Mouse (Mus musculus): ENCODE measurements at regions not wholly inside any gene's neighbourhood (a gene's known extent, or its start where the extent isn't known, plus 50 kb on each side); places are given as distances from the start of the nearest gene placed in this dataset.

DNA sequence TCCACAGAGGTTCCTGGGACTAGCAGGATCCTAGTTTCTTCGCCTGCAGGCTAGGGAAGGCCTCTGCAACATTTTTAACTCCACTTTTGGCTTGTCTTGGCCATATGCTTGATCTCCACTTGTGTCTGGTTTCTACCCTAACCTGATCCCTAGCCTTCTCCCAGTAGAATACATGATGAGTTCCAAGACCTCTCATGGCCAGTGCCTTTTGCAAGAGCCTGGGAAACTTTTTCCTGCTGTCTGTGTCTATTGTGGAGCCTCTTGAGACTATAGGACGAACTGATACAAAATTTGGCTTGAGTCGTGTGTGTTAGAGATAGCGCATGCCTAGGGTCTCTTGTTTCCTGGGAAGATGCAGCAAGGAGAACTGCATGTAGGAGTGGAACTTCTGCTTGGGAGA is 119.3 kb downstream of the Cartpt start:
- no peak for DNase-seq (ENCODE audit: low read depth, low spot score)

GRCm38 (mm10) chr13:99780751-99781460 is 120.0 kb downstream of the Cartpt start:
- no peak for DNase-seq (ENCODE audit: low read depth, low spot score)

GRCm38 (mm10) chr13:99778747-99779146 is 122.1 kb downstream of the Cartpt start:
- no peak for DNase-seq (ENCODE audit: low read depth, low spot score)

DNA sequence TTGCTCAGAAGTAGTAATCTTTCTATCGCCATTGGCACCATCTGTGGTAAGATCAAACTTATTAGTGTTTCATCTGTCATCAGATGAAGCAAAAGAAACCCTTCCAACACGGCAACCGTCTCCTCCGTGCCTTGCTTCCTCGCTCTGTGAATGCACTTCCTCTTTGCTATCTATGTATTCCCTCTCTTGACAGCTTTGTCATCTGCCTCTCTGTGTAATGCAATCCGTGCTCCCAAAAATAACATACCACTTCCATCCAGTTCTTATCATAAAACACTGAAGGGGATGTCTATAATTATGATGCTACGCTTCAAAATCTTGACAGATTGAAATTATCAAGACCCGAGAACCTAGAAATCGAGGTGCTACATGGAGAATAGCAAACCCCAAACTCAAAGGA is 123.2 kb downstream of the Cartpt start:
- no peak for DNase-seq (ENCODE audit: low read depth, low spot score)

- no peak for DNase-seq (ENCODE audit: low read depth, low spot score)
These were observed 134.9 kb downstream of the Cartpt start for GRCm38 (mm10) chr13:99765965-99766364.

DNA sequence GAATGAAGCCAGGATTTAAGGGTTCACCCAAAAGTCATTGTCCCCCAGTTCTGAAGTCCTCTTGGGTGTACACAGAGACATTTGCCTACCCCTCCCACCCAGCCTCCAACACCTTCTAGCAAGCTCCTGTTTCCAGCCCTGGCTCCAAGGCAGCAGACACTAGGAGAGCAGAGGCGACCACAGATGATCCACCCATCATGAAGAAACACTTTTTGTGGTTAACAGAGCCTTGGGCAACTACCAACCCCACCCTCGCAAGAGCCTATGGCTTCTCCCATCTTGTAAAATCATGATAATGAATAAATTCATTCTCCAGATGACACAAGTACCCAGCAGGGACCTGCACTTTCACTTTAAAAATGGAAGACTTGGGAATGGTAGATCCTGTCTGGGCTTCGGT is 136.1 kb downstream of the Cartpt start:
- DNase-seq (ENCODE audit: low read depth, low spot score), result no peak

GRCm38 (mm10) chr13:99764097-99764714 is 136.7 kb downstream of the Cartpt start:
- DNase-seq (ENCODE audit: low read depth, low spot score), result no peak

- no peak for DNase-seq (ENCODE audit: low read depth, low spot score)
These were observed 139.0 kb downstream of the Cartpt start for GRCm38 (mm10) chr13:99761843-99762242.

DNA sequence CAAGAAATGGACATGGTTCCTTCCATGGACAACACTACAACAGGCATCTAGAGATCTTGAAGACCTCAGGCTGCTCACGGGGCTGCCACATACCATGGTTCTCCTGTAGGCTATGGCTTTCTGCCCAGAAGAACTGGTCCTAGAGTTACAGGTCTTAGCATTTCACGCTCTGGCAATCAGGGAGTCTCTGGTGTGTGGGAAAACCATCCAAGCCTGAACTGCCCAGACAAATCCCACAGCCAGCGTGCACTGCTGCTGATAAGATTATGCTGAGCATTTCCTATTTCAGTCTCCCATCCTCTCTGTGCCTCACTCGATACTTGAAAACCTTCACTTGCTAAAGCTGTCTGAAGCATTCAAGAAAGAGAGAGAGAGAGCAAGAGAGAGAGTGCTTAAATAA is 139.5 kb downstream of the Cartpt start:
- DNase-seq (ENCODE audit: low read depth, low spot score), result no peak

GRCm38 (mm10) chr13:99760646-99761045 is 140.2 kb downstream of the Cartpt start:
- DNase-seq (ENCODE audit: low read depth, low spot score), result no peak

DNA sequence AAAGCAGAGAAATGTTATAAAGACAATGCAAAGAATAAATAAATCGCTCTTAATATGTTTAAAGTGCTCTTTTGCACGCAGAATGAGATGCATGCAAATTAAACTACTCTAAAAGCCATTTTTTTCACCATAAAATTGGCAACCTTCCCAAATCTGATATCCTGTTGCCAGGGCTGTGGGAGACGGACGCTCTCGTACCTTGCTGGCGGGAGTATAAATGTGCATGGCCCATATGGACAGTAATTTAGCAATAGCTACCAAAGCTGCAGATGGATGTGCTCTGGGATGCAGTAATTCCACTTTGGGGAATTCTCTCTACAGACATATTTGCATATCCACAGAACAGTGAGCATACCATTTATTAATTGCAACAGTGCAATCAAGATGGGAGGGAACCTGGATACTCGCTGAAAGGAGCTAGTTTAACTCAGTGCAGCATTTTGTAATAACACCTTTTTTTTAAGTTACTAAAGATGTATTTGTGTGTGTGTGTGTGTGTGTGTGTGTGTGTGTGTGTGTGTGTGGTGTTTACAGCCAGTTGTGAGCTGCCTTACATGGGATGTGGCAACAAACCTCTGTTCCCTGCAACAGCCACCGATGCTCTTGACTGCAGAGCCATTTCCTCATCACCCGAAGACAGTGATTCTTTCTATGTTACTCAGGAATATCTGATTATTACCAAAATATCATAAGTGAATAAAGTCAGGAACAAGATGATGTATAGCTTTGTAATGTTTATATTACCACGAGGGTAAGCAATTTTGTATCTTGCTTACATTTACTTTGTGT is 141.4 kb downstream of the Cartpt start:
- DNase-seq (ENCODE audit: low read depth, low spot score), result no peak

GRCm38 (mm10) chr13:99754701-99755100 is 146.2 kb downstream of the Cartpt start:
- no peak for DNase-seq (ENCODE audit: low read depth, low spot score)

DNA sequence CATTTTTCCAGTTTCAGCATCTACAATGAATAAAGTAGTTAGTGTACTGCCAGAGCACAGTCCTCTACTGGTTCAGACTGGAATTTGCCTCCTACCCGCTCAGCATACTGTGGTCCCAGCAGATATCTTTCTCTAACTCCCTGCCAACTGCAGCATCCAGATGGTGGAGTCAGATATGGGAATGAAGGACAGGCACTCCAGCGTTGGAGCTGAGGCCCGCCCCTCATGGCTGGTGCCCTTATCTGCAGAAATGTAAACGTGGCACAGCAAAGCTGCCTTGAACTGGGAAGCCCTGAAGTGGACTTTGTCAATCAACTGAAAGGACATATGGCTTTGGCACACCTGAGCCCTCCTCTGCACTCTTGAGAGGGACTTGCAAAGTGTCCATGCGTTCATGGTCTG is 146.6 kb downstream of the Cartpt start:
- DNase-seq (ENCODE audit: low read depth, low spot score), result no peak

GRCm38 (mm10) chr13:99753526-99753925 is 147.4 kb downstream of the Cartpt start:
- DNase-seq (ENCODE audit: low read depth, low spot score), result no peak

DNA sequence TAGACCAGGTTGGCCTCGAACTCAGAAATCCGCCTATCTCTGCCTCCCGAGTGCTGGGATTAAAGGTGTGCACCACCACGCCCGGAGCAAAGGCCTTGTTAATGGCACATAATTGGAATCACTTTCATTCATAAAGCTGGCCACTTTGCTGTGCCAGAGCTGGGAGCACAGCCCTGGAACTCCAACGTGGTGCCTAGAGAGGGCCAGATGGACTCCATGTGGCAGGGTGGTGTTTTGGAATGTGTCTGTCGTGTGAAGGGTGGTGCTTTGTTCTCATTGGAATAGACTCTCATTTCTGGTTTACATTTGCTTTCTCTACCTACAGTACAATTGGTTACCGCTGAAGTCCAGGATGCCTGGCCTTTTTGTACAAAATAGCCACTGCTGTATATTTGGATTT is 150.2 kb downstream of the Cartpt start:
- no peak for DNase-seq (ENCODE audit: low read depth, low spot score)

- no peak for DNase-seq (ENCODE audit: low read depth, low spot score)
These were observed 151.5 kb downstream of the Cartpt start for GRCm38 (mm10) chr13:99749342-99749741.

- no peak for DNase-seq (ENCODE audit: low read depth, low spot score)
These were observed 152.8 kb downstream of the Cartpt start for GRCm38 (mm10) chr13:99748128-99748527.

GRCm38 (mm10) chr13:99745526-99745925 is 155.4 kb downstream of the Cartpt start:
- no peak for DNase-seq (ENCODE audit: low read depth, low spot score)

- no peak for DNase-seq (ENCODE audit: low read depth, low spot score)
These were observed 156.1 kb downstream of the Cartpt start for GRCm38 (mm10) chr13:99744790-99745120.

DNA sequence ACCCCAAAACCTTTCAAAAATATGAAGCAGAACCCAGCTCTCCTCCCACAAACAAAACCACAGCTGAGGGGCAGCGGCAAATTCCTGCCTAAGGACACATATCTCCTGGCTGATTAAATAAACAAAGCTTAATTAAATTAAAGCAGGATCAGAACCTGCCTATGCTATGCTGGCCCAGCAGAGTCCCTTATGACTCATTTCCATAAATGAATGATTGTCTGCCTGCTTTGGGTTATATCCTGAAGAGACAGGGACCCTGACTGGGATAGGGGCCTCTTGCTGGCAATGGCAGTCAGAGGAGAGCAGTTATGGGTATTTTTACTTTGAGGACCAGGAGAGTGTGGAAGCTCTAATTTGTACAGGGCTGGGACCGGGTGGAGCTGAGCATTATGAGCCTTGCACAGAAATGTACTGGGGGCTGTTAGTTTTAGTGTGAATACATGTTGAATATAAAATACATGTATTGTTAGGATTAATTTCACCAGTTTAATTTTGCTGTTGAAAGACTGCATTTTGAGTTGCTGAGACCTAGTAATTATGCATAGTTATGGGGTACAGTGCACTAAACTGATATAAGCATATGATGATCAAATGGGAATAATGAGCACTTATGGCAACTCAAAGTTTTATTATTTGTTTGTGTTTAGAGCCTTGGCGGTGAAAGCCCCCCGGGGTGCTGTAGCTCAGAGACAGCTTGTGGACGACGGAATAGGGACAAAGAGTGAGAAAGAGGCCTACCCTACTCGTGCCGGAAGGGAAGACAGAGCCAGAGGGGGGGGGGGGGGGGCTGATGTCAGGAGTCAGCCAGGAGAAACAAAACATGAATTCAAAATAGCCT is 156.7 kb downstream of the Cartpt start:
- DNase-seq (ENCODE audit: low read depth, low spot score), result no peak

GRCm38 (mm10) chr13:99742507-99742906 is 158.4 kb downstream of the Cartpt start:
- no peak for DNase-seq (ENCODE audit: low read depth, low spot score)

DNA sequence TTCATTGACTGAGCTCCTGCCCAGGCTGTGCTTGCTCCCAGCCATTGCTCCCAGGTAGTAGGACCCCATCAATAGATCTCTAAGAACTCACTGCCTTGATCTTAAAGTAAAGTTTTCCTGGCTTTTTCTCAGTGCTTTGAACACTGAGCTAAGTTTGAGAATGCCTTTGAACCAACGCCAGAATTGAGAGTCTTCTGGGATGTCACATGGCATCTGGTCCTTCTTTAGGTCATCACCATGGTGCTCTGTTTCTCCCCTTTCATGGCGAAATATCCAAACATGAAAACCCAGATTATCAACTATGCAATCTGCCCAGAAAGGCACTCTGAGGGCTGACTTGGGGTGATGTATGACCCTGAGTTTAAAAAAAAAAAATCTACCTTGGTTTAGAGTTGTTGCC is 158.9 kb downstream of the Cartpt start:
- DNase-seq (ENCODE audit: low read depth, low spot score), result no peak

Measured in embryo, embryonic 11.5 days (tissue).